Mouse (Mus musculus): ENCODE measurements around the gene Rpl36.
A peak's percentile ranks its signal among the peaks of the same experiment; 100 is the strongest.
"Not testable (repeated sequence)": the region's sequence is repeated elsewhere in the genome, so short reads cannot be mapped to it uniquely, and the experiment has no call there.

Gene Rpl36

DNA sequence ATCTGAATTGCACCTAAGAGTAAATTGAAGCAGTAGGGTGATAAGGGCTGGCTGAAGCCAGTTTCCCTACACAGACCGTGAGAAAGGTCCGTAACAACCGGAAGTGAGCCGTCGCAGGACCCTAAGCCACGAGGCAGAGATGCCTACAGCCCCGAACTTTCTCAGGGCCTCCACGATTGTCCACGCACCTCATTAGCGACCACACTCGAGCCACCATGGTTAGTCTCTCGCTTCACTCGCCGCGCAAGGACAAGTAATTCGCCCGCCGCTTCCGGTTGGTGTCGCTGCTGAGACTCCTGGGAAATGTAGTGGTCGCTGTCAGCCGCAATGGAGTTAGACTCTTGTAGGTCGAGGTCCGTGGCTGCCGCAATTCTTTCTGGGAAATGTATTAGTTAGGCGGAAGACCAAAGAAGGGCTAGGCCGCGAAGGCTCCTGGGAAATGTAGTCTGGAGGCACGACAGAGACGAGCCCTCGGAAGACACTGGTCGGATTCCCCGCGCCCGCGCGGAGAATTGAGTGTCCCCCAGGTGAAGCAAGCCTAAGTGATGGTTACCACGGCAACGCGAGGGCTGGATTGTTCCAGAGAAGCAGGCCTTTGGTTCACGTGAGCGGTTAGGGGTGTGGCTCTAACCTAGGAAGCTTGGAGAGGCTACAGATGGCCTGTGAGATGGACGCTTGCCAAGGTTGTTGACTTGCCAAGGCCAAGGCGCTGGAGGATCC lies 3.6 kb upstream of the Rpl36 start, which contains the start of gene 2410015M20Rik:
Gene 2410015M20Rik (minus strand): TSS at position 320 of the 720 bp plus-strand sequence.
- DNase-seq: peak; percentile 97 to 98

DNA sequence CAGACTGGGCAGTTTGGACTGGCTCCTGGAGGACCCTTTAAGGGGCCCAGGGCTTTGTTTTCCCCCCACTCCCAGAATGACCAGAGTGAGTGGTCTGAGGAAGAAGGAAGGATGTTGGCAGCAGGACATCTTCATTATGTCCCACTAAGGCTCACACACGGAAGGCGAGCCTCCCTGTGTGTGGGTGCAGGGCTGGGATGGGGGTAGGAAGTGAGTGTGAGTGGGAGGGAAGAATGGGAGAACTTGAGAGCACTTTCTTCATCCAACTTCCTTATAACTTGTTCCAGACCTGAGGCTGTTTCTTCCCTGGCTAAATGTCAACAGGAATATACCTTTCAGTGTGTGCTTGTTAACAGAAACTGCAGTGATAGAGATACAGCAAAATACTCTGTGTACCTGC lies 1.9 kb upstream of the Rpl36 start:
- DNase-seq: no peak

DNA sequence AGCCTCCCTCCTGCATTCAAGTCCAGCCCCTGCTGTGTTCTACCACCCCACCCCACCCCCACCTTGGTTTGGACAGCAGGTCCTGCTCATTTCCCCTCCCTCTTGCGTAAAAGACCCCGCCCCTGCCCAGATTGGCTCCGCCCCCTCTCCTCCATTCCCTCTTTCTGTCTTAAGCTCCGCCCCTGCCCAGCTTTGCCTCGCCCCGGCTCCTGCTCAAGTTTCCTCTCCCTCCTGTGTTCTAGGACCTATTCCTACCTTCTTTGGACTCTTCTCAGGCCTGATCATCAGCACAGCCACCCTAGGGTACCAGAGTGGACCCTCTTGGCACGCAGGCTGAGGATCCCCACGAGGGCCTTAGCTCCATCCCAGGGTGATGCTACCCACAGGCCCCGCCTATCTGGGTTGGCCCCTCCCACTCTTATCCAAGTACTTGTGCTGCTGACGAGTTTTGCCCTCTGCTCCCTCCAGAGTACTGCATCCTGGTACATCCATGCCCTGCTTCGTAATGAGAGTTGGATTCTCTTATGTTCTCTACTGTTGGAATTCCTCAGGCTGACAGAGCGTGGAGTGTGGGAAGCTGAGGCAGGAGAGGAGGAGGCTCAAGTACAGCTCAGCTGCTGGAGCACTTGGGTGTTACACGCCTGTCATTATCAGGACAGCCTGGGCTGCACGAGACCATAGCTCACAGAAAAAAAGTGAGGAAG lies 1.2 kb upstream of the Rpl36 start:
- DNase-seq: peak; percentile 62

DNA sequence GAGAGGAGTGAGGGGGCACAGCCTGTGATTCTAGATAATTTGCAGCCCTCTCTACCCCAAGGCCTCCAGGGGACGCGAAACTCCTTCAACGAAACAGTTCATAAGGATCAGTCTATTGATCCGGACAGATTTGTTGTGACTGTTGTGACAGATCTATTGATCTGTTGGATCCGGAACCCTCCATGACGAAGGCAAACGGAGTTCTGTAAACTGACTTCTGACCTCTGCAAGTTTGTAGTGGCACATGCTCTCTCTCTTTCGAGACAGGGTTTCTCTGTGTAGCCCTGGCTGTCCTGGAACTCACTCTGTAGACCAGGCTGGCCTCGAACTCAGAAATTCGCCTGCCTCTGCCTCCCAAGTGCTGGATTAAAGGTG lies 664 bp upstream of the Rpl36 start:
- not testable (repeated sequence) for DNase-seq

DNA sequence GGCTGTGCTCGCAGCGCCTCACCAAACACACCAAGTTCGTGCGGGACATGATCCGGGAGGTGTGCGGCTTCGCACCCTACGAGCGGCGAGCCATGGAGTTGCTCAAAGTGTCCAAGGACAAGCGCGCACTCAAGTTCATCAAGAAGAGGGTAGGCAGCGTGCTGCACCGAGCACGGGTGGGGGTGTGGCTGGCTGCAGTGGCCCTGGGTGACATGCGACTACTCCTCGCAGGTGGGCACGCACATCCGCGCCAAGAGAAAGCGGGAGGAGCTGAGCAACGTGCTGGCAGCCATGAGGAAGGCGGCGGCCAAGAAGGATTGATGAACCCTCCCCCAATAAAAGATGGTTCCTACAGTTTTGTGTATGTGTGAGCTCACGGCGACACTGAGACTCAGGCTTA lies 677 bp downstream of the Rpl36 start:
- peak; percentile 56 to 62 for DNase-seq

DNA sequence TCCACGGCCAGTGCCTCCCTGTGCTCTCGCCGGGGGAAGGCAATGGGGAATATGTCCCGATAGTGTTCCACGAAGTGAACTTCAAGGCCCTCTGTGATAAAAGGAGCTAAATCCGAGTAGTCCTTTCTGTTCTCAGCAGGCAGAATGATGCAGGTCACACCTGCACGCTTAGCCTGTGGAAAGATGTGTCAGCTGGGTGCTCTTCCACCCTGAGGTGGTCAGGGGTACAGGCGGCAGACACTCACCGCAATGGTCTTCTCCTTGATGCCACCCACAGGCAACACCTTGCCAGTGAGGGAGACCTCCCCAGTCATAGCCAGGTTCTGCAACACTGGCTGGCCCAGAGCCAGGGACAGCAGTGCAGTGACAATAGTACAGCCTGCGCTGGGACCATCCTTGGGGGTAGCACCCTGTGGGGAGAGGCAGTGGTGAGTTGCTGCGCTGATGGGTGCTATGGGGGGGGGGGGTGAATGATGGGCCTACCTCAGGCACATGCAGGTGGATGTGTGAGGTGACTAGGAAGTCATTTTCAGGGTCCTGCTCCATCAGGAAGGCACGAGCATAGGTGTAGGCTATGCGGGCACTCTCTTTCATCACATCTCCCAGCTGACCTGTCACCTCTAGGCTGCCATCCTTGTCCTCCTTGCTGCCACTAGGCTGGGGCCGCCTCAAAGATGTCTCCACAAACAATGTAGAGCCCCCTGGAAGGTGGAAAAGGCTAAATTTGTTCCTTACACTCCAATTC lies 1.3 kb downstream of the Rpl36 start:
- DNase-seq: peak; percentile 50 to 52

DNA sequence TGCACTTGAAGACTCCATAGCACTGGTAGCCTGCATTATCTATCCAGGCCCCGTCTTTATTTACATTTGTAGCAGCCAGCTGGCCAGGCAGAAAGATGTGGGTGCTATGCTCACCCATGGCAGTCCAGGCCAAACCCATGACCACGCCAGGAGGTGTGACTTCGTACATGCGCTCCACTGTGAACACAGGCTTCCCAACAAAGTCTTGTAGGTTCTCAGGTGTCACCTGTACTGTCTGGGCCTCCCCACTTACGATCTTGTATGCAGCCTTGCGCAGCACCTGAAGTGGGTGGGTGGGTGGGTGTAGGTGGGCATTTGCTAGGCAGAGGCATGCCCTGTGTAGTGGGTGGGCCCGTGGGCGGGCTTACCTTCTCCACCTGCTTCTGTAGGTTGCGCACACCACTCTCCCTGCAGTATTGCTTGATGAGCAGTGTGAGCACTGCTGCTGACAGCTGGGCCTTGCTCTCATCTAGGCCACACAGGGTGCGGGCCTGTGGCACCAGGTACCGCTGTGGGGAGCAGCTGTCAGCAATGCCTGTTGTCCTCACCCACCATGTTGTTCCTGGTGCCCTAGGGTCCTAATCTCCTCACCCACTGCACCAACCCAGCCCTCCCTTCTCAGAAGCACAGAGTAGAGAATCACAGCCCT lies 2.0 kb downstream of the Rpl36 start:
- DNase-seq: no peak

DNA sequence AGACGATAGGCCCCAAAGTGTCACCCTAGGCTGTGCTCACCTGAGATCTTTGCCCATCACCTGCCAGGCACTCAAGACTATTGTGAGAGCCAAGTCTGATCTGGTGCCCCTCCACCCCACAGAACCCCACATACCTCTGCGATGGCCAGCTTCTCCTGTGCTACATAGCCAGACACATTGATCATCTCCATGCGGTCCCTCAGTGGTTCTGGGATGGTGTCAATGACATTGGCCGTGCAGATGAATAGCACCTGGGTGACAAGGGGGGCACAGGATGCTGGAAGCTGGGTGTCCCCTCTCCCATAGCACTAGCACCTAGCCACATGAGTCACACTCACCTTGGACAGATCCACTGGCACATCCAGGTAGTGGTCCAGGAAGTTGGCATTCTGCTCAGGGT lies 2.6 kb downstream of the Rpl36 start:
- no peak for DNase-seq

DNA sequence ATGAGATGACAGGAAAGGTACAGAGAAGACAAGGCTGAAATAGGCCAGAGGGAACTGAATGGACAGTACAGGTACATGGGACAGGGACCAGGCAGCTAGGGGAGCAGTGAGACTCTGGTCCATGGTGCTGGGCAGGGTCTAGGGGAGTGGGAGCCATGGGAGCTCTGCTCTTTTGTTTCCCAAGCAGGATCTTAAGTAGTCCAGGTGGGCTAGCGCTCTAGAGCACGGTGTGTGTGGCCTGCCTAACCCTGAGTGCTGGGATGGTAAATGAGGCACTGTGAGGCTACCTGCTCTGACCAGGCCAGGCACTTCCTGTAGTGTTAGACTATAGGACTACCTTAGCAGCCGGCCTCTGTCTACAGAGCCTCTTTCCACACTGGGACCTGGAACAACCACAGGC lies 3.5 kb downstream of the Rpl36 start:
- DNase-seq: no peak

DNA sequence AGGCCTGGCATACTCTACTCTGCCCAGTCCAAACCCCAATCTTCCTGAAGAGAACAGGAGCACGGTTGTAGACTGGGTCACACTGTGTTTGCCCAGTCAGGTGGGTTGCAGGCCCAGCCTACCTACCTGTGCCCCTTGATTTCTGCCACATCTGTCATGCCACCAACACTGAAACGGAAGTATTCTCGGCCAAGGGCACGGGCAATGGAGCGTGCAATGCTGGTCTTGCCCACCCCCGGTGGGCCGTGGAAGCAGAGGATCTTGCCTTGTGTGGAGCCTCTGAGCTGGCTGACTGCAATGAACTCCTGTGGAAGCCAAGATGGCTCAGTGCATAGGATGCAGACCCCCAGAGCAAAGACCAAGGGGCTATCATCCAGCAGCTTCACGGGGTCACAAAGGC lies 4.4 kb downstream of the Rpl36 start:
- DNase-seq: no peak

DNA sequence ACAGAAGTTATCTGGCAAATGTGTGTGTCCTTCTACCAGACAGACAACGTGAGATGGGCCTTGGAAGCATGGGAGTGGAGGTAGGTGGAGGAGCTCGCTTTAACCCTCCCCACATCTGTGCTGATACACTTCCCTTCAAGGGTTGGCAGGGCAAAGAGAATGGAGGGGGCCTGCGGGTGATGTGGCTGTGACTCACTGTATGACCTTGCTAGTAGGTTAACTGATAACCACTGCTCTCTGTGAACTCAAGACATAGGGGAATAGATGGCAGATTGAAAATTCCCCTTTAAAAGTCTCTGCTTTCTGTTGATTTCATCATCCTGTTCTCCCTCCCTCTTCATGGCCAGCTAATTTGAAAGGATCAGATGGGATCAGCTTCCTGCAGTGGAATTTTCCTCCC lies 12.3 kb downstream of the Rpl36 start:
- no peak for DNase-seq

DNA sequence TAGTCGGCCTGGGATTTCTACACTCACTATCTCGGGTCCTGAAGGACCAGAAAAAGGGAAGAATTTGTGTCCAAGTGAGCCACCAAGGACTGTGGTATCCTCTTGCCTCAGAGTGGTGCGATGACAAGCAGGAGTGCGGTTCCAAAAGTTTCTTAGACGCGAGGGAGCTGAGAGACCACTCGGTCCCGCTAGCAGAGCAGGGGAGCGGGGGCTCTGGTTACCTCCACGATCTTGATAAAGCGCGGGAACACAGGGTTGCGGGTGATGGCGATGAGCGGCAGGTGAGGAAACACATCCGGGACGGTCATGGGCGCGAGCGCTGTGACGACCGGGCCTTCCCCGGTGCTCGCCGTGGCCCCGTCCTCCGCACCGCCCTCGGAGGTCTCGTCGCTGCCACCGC lies 13.0 kb downstream of the Rpl36 start:
- no peak for DNase-seq

DNA sequence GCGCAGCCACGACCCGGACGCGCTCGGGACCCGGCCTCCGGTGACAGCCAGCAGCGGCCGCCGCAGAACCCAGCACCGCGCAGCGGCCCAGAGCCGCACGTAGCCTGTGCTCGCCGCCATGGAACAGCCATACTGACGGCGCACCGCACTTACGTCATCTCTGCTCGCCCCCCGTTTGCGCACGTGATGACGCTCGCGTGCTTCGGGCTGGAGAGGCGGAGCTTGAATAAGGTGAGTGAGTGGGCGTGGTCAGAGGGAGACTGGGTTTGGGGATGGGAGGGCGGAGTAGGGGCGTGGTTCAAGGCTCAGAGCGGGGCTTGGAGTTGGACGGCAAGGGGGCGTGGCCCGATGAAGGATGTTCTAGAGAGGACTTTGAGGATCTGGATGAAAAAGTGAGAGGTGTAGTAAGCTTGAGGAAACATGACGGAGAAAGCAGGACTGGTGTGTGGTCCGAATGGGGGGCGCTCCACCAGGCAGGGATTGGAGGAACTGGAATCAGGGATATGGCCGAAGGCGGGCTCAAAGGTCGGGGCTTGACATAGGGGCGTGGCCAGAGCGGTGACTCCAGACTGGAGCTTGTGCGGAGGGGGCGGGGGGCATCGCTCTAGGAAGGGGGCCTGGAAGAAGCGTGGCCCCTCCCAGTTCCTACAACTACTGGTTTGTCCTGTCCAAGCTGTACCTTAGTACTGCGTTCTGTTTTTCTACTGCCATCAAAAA lies 13.7 kb downstream of the Rpl36 start, which contains the start of gene Lonp1:
Gene Lonp1 (minus strand): TSS at position 134 of the 717 bp plus-strand sequence.
- peak; percentile 99 for DNase-seq

DNA sequence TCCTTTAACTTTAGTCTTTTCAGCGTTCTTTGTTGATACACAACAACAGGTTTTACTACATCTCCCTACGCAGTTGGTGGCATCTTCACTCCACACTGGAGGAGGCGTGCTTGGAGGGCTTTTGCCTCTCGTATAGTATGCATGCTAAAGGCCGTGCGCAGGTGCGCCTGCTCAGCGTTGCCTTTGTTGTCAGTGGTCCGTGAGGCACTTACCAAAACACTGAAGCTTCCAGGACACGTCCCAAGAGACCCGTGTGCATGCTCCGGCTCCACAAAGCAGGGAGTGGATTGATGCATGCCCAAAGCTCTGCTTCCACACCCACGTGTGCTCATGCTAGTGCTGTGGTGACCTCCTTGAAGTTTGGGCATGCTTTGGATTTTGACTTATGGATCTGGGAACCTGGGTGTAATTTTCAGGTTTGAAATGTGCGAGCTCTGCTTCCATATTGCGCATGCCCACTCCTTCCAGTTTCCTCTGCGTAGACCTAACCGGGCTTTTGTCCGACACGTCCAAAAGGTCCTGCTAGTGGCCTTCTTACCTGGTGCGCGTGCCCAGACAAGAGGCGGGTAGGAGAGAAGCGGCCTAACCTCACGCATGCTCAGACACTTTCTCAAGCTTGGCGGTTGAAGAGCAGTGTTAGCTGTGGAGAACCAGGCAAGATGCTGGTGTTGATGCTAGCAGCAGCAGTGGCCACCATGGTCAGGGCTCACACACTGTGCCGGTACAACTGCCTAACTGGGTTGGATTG lies 14.5 kb downstream of the Rpl36 start, which contains the start of gene Catsperd:
Gene Catsperd (plus strand): TSS at position 614 of the 748 bp plus-strand sequence.
- peak; percentile 46 to 59 for DNase-seq

DNA sequence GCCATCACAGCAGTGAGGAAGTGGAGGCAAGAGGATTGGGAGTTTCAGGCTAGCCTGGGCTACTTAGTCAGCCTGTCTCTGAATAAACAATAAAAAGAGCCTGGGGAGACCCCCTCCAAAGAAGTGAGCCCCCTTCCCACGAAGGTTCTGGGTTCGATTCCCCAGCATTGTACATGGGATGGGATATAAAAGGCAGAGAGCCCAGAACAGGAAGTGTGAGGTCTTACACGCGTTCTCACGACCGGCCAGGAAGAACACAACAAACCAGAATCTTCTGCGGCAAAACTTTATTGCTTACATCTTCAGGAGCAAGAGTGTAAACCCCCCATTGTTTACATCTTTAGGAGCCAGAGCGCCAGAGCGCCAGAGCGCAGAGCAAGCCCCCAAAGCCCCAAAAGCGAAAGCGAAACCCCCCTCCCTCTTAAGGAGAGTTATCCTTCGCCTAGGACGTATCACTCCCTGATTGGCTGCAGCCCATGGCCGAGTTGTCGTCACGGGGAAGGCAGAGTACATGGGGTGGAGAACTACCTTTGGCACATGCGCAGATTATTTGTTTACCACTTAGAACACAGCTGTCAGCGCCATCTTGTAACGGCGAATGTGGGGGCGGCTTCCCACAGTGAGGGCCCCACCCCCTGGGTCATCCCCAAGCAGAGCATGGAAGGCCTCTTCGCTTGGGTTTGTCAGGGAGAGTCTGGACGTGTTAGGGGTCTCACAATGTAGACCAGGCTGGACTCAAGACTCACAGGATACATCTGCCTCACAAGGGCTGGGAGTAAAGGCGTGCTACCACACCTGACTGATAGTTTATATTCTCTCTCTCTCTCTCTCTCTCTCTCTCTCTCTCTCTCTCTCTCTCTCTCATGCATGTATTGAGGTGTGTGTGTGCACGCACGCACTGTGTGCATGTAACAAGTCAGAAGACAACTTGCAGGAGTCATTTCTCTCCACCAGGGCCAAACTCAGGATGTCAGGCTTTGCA lies 16.9 kb downstream of the Rpl36 start:
- DNase-seq: not testable (repeated sequence)

DNA sequence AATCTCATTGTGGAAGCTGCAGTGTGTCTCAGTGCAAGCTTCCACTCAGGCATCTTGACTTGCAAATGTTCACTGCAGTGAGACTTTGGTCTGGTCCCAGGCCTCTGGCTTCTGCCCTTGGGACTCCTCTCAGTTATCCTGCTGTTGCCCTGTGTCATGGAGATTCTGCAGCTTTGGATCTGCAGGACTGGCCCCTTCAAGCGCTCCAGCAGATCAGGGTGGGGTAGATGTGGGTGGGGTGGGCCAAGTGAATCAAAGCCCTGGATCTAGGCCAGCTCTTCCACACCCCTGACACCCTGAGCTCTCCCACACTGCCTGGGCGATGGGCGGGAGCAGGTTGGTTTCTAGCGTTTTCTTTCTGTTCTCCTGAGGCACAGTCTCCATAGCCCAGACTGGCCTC lies 18.6 kb downstream of the Rpl36 start:
- no peak for DNase-seq

DNA sequence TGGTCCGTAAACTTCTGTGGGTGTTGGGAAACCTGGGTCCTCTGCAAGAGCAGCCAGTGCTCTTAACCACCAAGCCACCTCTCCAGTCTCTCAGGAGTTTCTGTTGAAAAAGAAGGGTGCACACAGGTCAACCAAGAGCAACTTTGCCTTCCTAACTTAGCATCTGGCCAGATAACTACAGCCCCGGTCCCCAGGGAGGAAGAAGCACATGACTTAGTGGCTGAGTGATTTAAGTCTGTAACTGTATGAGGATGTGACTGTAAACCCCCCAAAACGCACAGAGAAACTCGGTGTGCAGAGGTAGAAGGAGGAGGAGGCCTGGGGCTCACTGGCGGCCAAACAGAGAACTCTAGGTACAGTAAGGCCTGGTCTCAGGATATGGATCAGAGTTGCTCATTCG lies 20.8 kb downstream of the Rpl36 start:
- DNase-seq: no peak

DNA sequence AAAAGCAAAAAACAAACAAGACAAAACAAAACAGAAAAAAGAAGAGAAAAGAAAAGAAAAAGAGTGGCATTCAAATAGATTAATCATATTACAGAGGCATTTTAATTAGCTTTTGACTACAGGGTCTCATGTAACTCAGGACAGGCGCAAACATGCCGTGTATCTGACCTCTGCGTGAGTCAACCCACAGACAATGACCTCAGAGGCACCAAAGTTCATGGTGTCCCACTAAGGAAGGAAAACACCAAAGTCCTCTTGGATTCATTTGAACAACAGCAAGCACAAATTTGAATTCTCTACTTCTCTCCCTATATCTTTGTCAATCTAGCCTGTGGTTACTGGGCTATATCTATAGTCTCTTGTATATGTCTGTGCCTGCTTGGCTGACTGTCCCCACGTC lies 30.0 kb downstream of the Rpl36 start:
- no peak for DNase-seq

DNA sequence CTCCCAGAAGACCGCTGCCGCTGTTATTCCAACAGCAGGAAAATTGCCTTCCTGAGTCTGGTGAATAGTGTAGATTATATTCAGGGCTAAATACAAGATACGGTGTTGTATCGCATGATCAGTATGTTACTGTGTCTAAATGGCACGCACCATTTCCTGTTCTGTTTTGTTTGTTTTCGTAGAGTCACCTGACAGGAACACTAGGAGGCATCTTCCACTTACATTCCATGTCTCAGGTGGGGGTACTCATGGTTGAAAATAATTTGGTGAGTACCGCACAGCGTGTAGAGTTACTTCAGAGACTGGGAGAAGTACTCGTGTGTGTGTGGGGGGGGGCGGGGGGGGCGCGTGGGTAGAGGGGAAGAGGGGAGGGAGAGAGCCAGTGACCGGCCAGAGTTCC lies 34.3 kb downstream of the Rpl36 start:
- no peak for DNase-seq

DNA sequence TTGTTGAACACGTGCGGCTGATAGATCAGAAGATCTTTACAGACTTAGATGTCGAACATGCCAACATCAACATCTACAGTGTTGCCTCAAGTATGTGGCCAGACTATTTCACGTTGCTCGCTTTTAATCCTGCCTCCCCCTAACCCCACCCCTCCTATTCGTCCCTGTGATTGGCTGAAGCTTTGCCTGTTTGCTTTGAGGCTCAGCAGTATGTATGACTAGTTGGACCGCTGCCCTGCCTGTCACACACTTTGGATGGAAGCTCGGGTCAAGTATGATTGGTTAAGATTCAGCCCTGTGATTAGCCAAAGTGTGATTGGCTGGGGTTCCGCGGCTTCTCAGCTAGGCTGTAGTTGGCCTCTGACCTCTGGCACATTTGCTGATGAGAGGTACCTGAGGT lies 38.6 kb downstream of the Rpl36 start:
- DNase-seq: peak; percentile 50

Data from cerebellum, postnatal 10 days (tissue).